Mouse (Mus musculus): ENCODE data around the gene Foxp1. TPM values are rescaled to one million over a fixed set of nuclear protein-coding genes. Genes with fewer than 3 reads are reported as not detected.

The Foxp1 gene
- polyA plus RNA-seq, 2 experiments: 7.9 to 10.6 TPM

GRCm38 (mm10) chr6:98973433-98973832 is 549.1 kb downstream of the Foxp1 start:
- H3K4me3 ChIP-seq (ENCODE audit: insufficient read depth in 1 of 2, low read depth in 2 of 2, low read length in 2 of 2): no peak overlapping the region
- WGBS (ENCODE audit: insufficient replicate concordance): 68% methylated on average over 5 of the region's 5 CpGs
- ATAC-seq (ENCODE audit: insufficient read depth): no peak
- TF ChIP-seq CTCF (IDR thresholded peaks at IDR 0.05; ENCODE audit: low read depth) (no peak), EP300 (IDR thresholded peaks at IDR 0.05; ENCODE audit: low read depth) (no peak)
- no peaks in the 10 kb centered on the region for H3K4me1 ChIP-seq (replicated peaks; ENCODE audit: control insufficient read depth in 2 of 2, insufficient read depth in 2 of 2, low read length in 1 of 2)
- no peaks in the 10 kb centered on the region; the same call in 1 of the 2 replicates for H3K36me3 ChIP-seq (replicated peaks; ENCODE audit: control insufficient read depth, insufficient read depth, low read depth)
- DNase-seq (ENCODE audit: low read depth in 3 of 3, low spot score in 3 of 3): no peak
- H3K4me2 ChIP-seq (ENCODE audit: low read depth): no peak overlapping the region
- no peak overlapping the region for H3K27ac ChIP-seq
- no peaks in the 10 kb centered on the region for H3K9me3 ChIP-seq (ENCODE audit: control insufficient read depth, low read length)
- no peaks in the 10 kb centered on the region for H3K27me3 ChIP-seq (ENCODE audit: control insufficient read depth, insufficient read depth, low read length)
- H3K9ac ChIP-seq (replicated peaks): no peak overlapping the region

GRCm38 (mm10) chr6:98972404-98972803 is 550.1 kb downstream of the Foxp1 start:
- no peak for ATAC-seq (ENCODE audit: insufficient read depth)
- WGBS (ENCODE audit: insufficient replicate concordance): 66% methylated on average over 7 of the region's 7 CpGs
- no peak for DNase-seq (ENCODE audit: low read depth in 3 of 3, low spot score in 3 of 3)

GRCm38 (mm10) chr6:98959333-98959732 is 563.2 kb downstream of the Foxp1 start:
- Histone ChIP-seq H3K4me3 (ENCODE audit: insufficient read depth in 1 of 2, low read depth in 2 of 2, low read length in 2 of 2) (no peak overlapping the region), H3K4me1 (replicated peaks; ENCODE audit: control insufficient read depth in 2 of 2, insufficient read depth in 2 of 2, low read length in 1 of 2) (peaks cover 0 to 3% of the 10 kb centered on the region in 2 experiments; a peak in 1 of 4 replicates), H3K27ac (no peak overlapping the region), H3K4me2 (ENCODE audit: low read depth) (no peak overlapping the region), H3K9me3 (ENCODE audit: control insufficient read depth, low read length) (no peaks in the 10 kb centered on the region), H3K9ac (replicated peaks) (no peak overlapping the region), H3K36me3 (replicated peaks; ENCODE audit: control insufficient read depth, insufficient read depth, low read depth) (no peaks in the 10 kb centered on the region), H3K27me3 (ENCODE audit: control insufficient read depth, insufficient read depth, low read length) (no peaks in the 10 kb centered on the region)
- 48% methylated on average over 6 of the region's 6 CpGs for WGBS (ENCODE audit: insufficient replicate concordance)
- no peak for DNase-seq (ENCODE audit: low read depth in 3 of 3, low spot score in 3 of 3)
- ATAC-seq (ENCODE audit: insufficient read depth): no peak
- no peak for TF ChIP-seq EP300 (IDR thresholded peaks at IDR 0.05; ENCODE audit: low read depth)
- no peak for TF ChIP-seq CTCF (IDR thresholded peaks at IDR 0.05; ENCODE audit: low read depth)

More at GRCm38 (mm10) chr6:98972404-98972803, 550.1 kb downstream of the Foxp1 start:
- TF ChIP-seq CTCF (IDR thresholded peaks at IDR 0.05; ENCODE audit: low read depth) (no peak), EP300 (IDR thresholded peaks at IDR 0.05; ENCODE audit: low read depth) (no peak)
- no peak overlapping the region for H3K4me2 ChIP-seq (ENCODE audit: low read depth)
- no peaks in the 10 kb centered on the region; the same call in 1 of the 2 replicates for H3K36me3 ChIP-seq (replicated peaks; ENCODE audit: control insufficient read depth, insufficient read depth, low read depth)
- no peak overlapping the region for H3K4me3 ChIP-seq (ENCODE audit: insufficient read depth in 1 of 2, low read depth in 2 of 2, low read length in 2 of 2)
- H3K27ac ChIP-seq: no peak overlapping the region
- no peaks in the 10 kb centered on the region for H3K27me3 ChIP-seq (ENCODE audit: control insufficient read depth, insufficient read depth, low read length)
- no peaks in the 10 kb centered on the region for H3K4me1 ChIP-seq (replicated peaks; ENCODE audit: control insufficient read depth in 2 of 2, insufficient read depth in 2 of 2, low read length in 1 of 2)
- H3K9ac ChIP-seq (replicated peaks): no peak overlapping the region
- H3K9me3 ChIP-seq (ENCODE audit: control insufficient read depth, low read length): no peaks in the 10 kb centered on the region

GRCm38 (mm10) chr6:98956522-98957169 is 565.9 kb downstream of the Foxp1 start:
- TF ChIP-seq CTCF (IDR thresholded peaks at IDR 0.05; ENCODE audit: low read depth) (peak; percentile 44), EP300 (IDR thresholded peaks at IDR 0.05; ENCODE audit: low read depth) (no peak)
- no peak overlapping the region for H3K9ac ChIP-seq (replicated peaks)
- ATAC-seq (ENCODE audit: insufficient read depth): no peak
- no peaks in the 10 kb centered on the region for H3K27me3 ChIP-seq (ENCODE audit: control insufficient read depth, insufficient read depth, low read length)
- H3K4me2 ChIP-seq (ENCODE audit: low read depth): no peak overlapping the region
- WGBS (ENCODE audit: insufficient replicate concordance): 64% methylated on average over 9 of the region's 9 CpGs
- H3K4me3 ChIP-seq (ENCODE audit: insufficient read depth in 1 of 2, low read depth in 2 of 2, low read length in 2 of 2): no peak overlapping the region
- no peaks in the 10 kb centered on the region for H3K9me3 ChIP-seq (ENCODE audit: control insufficient read depth, low read length)
- H3K4me1 ChIP-seq (replicated peaks; ENCODE audit: control insufficient read depth in 2 of 2, insufficient read depth in 2 of 2, low read length in 1 of 2): peaks cover 0 to 3% of the 10 kb centered on the region in 2 experiments; a peak in 1 of 4 replicates
- no peak for DNase-seq (ENCODE audit: low read depth in 3 of 3, low spot score in 3 of 3)
- H3K27ac ChIP-seq: no peak overlapping the region
- no peaks in the 10 kb centered on the region for H3K36me3 ChIP-seq (replicated peaks; ENCODE audit: control insufficient read depth, insufficient read depth, low read depth)

GRCm38 (mm10) chr6:98955706-98956105 is 566.8 kb downstream of the Foxp1 start:
- no peak for DNase-seq (ENCODE audit: low read depth in 3 of 3, low spot score in 3 of 3)
- H3K9ac ChIP-seq (replicated peaks): no peak overlapping the region
- H3K27ac ChIP-seq: no peak overlapping the region
- WGBS (ENCODE audit: insufficient replicate concordance): 64% methylated on average over 6 of the region's 6 CpGs
- H3K4me3 ChIP-seq (ENCODE audit: insufficient read depth in 1 of 2, low read depth in 2 of 2, low read length in 2 of 2): no peak overlapping the region
- H3K4me1 ChIP-seq (replicated peaks; ENCODE audit: control insufficient read depth in 2 of 2, insufficient read depth in 2 of 2, low read length in 1 of 2): peaks cover 0 to 3% of the 10 kb centered on the region in 2 experiments; a peak in 1 of 4 replicates
- no peaks in the 10 kb centered on the region for H3K36me3 ChIP-seq (replicated peaks; ENCODE audit: control insufficient read depth, insufficient read depth, low read depth)
- H3K27me3 ChIP-seq (ENCODE audit: control insufficient read depth, insufficient read depth, low read length): no peaks in the 10 kb centered on the region
- no peak for TF ChIP-seq EP300 (IDR thresholded peaks at IDR 0.05; ENCODE audit: low read depth)
- no peak for TF ChIP-seq CTCF (IDR thresholded peaks at IDR 0.05; ENCODE audit: low read depth)
- H3K4me2 ChIP-seq (ENCODE audit: low read depth): no peak overlapping the region
- ATAC-seq (ENCODE audit: insufficient read depth): no peak
- H3K9me3 ChIP-seq (ENCODE audit: control insufficient read depth, low read length): no peaks in the 10 kb centered on the region
